Mouse (Mus musculus): Measurements from ENCODE around the gene Lrrc4.

Lrrc4 gene

DNA sequence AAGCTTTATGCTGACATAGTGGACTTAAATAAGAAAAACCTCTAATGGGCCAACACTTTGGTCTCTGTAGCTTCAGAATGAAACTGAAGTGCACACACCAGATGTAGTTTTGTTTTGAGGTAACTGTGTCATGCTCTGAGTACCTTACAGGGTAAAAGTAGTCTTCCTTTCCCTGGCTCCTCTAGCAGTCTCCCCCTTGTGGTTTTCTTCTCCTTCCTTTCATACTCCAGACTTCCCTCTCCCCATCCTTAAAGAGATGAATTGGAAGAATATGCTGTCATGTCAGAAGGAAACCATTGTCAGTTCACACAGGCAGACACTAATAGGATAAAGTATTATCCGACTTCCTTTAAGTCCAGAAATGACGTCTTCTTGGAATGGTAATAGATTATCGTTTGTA, 9.3 kb downstream of the Lrrc4 start:
- DNase-seq, result no peak

DNA sequence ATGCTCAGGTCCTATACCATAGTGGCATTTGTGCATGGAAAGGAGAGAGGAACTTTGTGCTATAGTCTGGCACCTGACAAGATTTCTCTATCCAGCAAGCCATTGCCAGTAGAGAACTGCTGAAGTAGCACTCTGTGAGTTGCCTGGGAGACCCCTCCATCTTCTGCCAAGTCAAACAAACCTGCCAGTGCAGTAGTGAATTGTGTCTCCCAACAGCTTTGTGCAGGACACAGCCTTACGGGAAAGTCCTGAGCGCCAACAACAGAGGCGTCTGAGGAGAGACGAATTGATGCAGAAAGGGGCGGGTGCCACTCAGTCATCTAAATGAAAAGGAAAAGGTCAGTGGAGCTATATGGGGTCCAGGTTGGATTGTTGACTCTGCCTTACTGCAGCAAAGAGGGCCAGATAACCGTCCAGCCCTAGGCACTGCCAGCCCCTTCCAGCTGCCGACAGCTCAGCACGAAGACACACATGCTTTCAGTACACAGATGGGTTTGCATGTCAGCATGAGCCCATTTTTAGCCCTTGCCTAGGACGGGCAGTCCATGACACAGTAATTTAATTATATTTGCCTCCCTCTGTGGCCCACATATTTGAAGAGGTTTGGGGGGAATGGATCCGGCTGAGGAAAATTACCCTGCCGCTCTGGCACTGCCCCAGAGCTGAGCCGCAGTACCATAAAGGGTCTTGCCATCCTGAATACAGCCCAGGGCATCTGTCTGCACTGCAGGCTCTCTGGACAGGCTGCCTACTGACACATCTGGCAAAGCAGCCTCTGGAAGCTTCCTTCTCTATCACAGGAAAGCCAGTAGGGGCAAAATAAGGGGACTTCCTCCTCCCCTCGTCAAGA, 11.8 kb downstream of the Lrrc4 start:
- no peak for DNase-seq

GRCm38 (mm10) chr6:28817039-28817438, 14.5 kb downstream of the Lrrc4 start:
- DNase-seq, result no peak

DNA sequence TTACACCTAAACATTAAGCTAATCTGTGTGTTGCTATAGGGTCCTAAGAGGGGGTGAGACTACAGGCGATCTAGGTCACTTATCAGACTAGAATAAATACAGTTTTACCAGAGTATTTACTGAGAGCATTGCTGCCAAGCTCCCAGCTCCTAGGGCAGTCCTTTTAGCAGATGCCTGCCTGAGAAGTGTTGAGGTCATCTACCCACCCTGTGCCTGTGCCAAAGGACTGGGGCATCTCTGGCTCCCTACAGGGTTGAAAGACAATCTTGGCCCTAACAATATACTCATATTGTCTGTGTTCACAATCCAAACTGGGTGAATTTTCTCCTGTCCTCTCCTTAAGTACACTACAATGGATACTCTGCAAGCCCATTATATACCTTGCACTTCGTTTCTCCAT, 16.7 kb downstream of the Lrrc4 start:
- DNase-seq, result no peak

- no peak for DNase-seq
These were observed 18.5 kb downstream of the Lrrc4 start for GRCm38 (mm10) chr6:28813057-28813456.

DNA sequence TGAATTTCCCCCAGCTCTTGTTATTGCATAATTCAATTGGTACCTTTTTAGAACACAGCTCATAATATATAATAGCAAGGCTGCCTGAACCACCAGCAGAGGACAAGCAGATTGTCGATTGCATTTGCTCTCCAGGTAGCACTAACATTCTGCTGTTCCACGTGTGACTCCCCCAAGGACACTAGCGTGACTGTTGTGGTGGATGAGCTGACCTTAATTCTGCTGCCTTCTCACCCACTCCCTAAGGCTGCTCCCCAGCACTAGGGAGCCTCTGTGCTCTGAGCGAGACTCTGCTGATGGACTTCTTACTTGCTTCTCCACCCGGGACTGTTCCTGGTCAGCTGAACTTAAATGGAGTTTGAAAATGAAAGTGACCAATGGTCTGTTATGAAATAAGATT, 26.8 kb downstream of the Lrrc4 start:
- DNase-seq, result no peak

DNA sequence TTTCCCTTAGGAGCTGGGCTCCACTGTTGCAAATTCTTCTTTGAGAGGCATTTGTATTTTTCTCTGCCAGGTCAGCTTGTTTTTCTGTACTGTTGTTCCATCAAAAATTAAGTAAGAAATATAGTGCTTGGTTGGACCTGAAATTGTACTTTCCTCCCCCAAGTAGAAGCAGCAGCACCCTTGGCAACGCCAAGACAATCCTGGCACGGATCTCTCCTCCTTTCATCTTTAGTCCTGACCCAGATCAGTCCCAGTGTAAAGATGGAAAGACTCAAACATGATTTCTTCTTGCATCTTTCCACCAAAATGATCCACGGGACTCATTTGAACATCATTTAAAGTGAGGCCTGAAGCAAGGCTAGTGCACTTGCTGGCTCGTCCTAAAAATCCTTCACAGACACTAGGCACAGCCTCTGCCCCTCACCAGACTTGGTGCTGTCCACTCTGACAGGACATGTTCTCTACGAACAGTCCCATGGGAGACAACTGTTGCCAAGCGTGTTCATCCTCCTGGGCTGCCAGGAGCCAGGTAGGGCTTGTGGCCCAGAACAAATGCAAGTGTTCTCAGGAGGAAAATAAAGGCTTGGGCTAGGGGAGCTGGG, 27.8 kb downstream of the Lrrc4 start:
- no peak for DNase-seq

GRCm38 (mm10) chr6:28800976-28801375, 30.6 kb downstream of the Lrrc4 start:
- DNase-seq, result no peak

- no peak for DNase-seq
These were observed 31.7 kb downstream of the Lrrc4 start for GRCm38 (mm10) chr6:28799818-28800217.

GRCm38 (mm10) chr6:28795792-28796515, 35.6 kb downstream of the Lrrc4 start:
- no peak for DNase-seq

- DNase-seq, result no peak
These were observed 36.2 kb downstream of the Lrrc4 start for GRCm38 (mm10) chr6:28795380-28795779.

- no peak for DNase-seq
These were observed 39.7 kb downstream of the Lrrc4 start for GRCm38 (mm10) chr6:28791809-28792208.

DNA sequence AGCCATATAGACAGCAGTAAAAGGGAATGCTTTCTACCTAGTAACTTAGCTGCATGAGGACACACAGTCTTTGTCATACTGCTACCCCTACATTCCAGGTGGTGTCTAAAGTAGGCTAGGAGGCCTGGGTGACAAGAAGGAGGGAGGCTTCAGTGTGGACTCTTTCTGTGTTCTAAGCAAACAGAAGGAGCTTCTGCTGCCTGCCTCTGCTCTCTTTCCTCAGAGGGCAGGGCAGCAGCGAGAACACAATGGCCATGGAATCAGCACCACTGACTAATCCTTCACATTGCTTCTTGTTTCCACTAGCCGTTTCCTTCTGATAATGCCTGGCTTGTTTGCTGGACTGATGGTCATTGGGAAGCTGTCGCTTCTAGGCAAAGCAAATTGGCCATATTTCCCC, 40.4 kb downstream of the Lrrc4 start:
- no peak for DNase-seq

DNA sequence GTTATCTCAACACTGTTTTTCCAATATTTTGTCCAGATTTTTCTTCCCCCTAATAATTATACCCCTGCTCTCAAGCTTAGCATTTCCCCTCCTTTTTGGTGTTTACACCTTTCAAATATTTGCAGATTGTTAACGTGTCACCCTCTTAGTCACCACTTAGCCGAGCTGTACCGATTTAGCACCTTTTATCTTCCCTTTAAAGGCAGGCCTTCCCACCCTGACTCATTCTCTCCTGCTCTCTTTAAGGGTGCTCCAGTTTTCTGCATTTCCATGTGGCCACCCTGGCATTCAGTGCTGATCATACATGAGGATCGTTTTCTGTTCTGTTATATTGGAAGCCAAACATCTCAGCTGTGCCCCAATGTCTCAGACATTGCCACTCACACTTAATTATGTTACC, 41.9 kb downstream of the Lrrc4 start:
- DNase-seq, result no peak

GRCm38 (mm10) chr6:28787133-28787532, 44.4 kb downstream of the Lrrc4 start:
- no peak for DNase-seq

GRCm38 (mm10) chr6:28785770-28786169, 45.8 kb downstream of the Lrrc4 start:
- DNase-seq, result no peak

DNA sequence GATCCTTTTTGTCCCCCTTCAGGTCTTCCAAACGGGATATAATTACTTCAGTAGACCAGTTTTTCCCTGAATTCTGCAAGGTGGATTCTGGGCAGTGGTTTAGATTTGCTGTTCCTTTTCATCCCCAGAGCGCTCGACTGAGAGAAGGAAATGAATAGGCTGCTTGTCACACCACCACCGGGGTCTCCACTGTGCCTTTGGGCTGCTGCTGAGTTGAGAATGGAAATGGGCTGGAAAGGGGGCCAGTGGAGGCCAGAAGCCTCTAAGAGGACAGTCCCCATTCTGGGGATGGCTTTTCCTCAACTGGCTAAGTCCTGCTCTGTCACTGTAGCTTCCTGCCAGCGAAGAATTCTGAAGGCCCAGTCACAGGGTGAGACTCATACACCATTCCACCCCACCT, 47.6 kb downstream of the Lrrc4 start:
- no peak for DNase-seq

GRCm38 (mm10) chr6:28783082-28783647, 48.4 kb downstream of the Lrrc4 start:
- DNase-seq, result no peak

GRCm38 (mm10) chr6:28781696-28782095, 49.9 kb downstream of the Lrrc4 start:
- peak; percentile 41 for DNase-seq

DNA sequence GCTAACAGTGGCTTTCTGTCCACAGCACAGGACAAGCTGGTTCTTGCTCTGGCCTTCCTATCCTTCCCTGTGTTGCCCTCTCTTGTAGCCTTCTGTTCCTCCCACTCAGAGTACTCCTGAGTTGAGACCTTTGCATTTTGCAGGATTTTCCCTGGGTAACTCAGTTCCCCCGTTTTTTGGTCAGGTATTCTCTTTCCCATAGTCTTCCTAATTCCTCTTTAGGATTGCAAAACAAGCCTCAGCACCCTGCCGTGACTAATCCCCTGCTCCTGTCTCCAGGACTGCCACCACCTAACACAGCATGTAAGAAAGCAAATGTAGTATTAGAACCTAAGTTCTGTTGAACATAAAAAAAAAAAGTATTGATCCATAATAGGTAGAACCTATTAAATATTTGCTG, 60.2 kb downstream of the Lrrc4 start:
- no peak for DNase-seq

DNA sequence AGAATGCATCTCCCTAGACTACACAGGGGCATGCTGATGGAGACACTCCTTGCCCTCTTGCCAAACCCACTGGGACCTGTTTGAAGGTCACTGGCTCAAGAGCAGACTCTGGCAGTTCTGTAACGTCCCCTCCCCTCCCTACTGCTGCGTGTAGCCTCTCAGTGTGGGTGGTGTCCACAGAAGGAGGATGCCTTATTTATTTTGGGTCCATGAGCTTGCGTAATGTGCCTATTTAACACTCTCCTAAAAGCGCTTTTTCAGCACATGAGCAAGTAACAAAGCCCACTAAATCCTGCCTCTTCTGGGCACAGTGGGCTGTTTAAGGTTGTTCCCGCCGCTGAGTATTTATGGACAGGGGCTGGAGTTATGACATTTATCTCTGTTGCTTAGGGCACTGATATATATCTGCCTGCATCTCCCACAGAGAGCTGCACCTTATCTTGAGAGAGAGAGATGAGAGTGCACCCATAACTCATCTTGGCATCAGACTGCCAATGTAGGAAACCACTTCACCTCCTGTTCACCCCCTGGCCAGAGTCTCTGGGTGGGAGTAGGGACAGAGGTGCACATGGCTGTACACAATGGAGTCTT, 63.6 kb downstream of the Lrrc4 start:
- no peak for DNase-seq

DNA sequence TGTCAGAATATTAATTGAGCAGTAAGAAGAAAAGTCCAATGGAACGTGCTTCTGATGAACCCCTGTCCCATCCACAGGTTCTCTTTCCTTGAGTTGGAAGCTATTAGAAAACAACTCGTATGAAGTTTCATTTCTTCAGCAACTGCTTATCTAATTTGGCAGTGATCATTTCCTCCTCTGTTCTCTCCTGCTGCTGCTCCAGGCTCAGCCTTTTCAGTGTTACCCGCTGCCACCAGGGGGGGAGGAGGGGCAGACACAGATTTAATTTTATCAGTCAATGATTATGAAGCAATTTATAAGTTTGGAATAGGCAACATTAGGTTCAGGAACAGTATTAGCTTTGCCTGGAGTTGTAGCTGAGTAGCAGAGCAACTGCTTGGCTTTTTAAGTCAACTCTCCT, 64.9 kb downstream of the Lrrc4 start:
- DNase-seq, result no peak

DNA sequence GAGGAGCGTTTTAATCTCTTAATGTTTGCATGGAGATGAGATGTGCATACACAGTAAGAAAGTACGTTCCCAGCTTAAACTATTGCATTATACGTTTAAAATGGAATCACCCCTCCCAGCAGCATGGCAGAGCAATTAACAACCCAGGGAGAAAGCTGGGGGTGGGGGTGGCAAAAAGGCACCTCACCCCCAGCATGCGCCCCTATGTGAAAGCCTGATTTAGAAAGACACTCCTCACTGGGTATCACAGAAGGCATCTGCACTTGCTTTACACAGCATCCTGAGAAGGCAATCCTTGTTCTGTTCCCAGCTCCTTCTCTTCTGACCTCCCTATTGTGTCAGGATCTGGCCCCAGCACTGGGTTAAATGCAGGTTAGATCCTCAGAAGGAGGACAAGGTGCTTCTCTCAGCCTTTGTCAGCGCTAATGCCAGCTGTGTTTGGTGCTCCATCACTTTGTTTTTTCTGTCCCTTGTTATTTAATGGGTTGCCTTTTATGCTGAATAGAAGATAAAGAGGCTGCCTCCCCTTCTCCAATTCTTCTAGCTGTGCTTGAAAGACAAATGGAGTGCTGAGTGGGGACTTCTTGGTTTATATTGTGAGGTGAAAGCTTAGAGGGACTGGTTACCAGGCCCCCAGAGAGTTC, 69.3 kb downstream of the Lrrc4 start:
- DNase-seq, result no peak

Data from kidney, postnatal 14 days (tissue).